Mouse (Mus musculus) liver, embryonic 16.5 days (tissue): ENCODE results near the gene Mst1r. TPM values are rescaled to one million over a fixed set of nuclear protein-coding genes. Genes with fewer than 3 reads are reported as not detected.
A peak's percentile ranks its signal among the peaks of the same experiment; 100 is the strongest.

Experiments used
- ATAC-seq: fragments of 200-750 bp; cut with Nextera tagmentation; 2 replicates; pipeline ENCODE4 v1.8.0; 2017; ENCODE audit warnings: low read depth, mild to moderate bottlenecking, moderate number of reproducible peaks, moderate library complexity
- H3K27ac ChIP-seq: fragments of 300-500 bp; sonication (generic); 2 replicates; pipeline ENCODE4 v1.5.1; 2014; ENCODE audit warnings: mild to moderate bottlenecking, low read length
- H3K27me3 ChIP-seq: fragments of 300-500 bp; sonication (generic); 2 replicates; pipeline ENCODE4 v1.6.1; 2014; ENCODE audit warnings: low read depth, low read length, mixed read lengths; ENCODE audit not compliant: control insufficient read depth, insufficient read depth
- H3K36me3 ChIP-seq: fragments of 300-500 bp; sonication (generic); 2 replicates; pipeline ENCODE4 v1.6.1; 2014; ENCODE audit warnings: mild to moderate bottlenecking; ENCODE audit not compliant: control insufficient read depth, insufficient read depth
- H3K4me1 ChIP-seq: fragments of 300-500 bp; sonication (generic); 2 replicates; pipeline ENCODE4 v1.6.1; 2014; ENCODE audit warnings: low read depth, low read length, mixed read lengths; ENCODE audit not compliant: control insufficient read depth
- H3K4me2 ChIP-seq: fragments of 300-500 bp; sonication (generic); 2 replicates; pipeline ENCODE4 v1.6.1; 2014; ENCODE audit warnings: low read depth, low read length, mixed read lengths
- H3K4me3 ChIP-seq: fragments of 300-500 bp; sonication (generic); 2 replicates; pipeline ENCODE4 v1.5.1; 2014; ENCODE audit warnings: low read depth, mild to moderate bottlenecking, low read length
- H3K9ac ChIP-seq: fragments of 300-500 bp; sonication (generic); 2 replicates; pipeline ENCODE4 v1.6.1; 2014; ENCODE audit warnings: low read depth, low read length
- H3K9me3 ChIP-seq: fragments of 300-500 bp; sonication (generic); replicated peaks from 2 replicates; pipeline ENCODE4 v1.6.1; 2016; ENCODE audit warnings: low read length; ENCODE audit not compliant: control insufficient read depth
- WGBS: fragments of 180-500 bp; shearing (Covaris S2); extraction: QIAGEN DNeasy Blood & Tissue Kit; methylation state at CpG from one replicate; pipeline ENCODE4 v1.1.7; 2014; ENCODE audit not compliant: insufficient replicate concordance; 5-methylcytosine and 5-hydroxymethylcytosine counted together
- polyA plus RNA-seq: library from polyadenylated mRNA; unstranded; fragments of >200 nt; fragmentation: Nextera tagmentation; extraction: Ambion mirVana; gene quantifications from 2 replicates; pipeline ENCODE4 v1.2.1, GENCODE M21; 2015

Gene Mst1r
- polyA plus RNA-seq, 1 experiment from 2014 or later: 2.8 TPM

- 0 out of 2 replicates have a peak, but pooled peaks have one; percentile 27 for ATAC-seq
- no peak overlapping the region for H3K27ac ChIP-seq
Observed at GRCm38 (mm10) chr9:107923021-107923420, 16.3 kb downstream of the Mst1r start.

GRCm38 (mm10) chr9:107923956-107924355 lies 17.3 kb downstream of the Mst1r start:
- WGBS: 18% methylated on average over 6 of the region's 6 CpGs
- ATAC-seq: peak; percentile 54; the same call in 1 of the 2 replicates
- no peak overlapping the region for H3K4me2 ChIP-seq
- no peaks in the 10 kb centered on the region for H3K9me3 ChIP-seq
- H3K36me3 ChIP-seq: no peaks in the 10 kb centered on the region
- peaks cover 2% of the 10 kb centered on the region; the same call in 1 of the 2 replicates for H3K4me1 ChIP-seq
- H3K27me3 ChIP-seq: no peaks in the 10 kb centered on the region
- H3K27ac ChIP-seq: no peak overlapping the region
- H3K4me3 ChIP-seq: no peak overlapping the region
- H3K9ac ChIP-seq: no peak overlapping the region

More at GRCm38 (mm10) chr9:107923021-107923420, 16.3 kb downstream of the Mst1r start:
- H3K27me3 ChIP-seq: no peaks in the 10 kb centered on the region
- H3K9me3 ChIP-seq: no peaks in the 10 kb centered on the region
- WGBS: 22% methylated on average over 7 of the region's 7 CpGs
- no peak overlapping the region for H3K4me3 ChIP-seq
- no peaks in the 10 kb centered on the region for H3K36me3 ChIP-seq
- H3K4me2 ChIP-seq: no peak overlapping the region
- H3K4me1 ChIP-seq: peaks cover 2% of the 10 kb centered on the region; the same call in 1 of the 2 replicates
- no peak overlapping the region for H3K9ac ChIP-seq

- WGBS: 32% methylated on average over 3 of the region's 3 CpGs
- H3K9ac ChIP-seq: no peak overlapping the region
- no peak for ATAC-seq
- H3K36me3 ChIP-seq: no peaks in the 10 kb centered on the region
- peaks cover 2% of the 10 kb centered on the region; the same call in 1 of the 2 replicates for H3K4me1 ChIP-seq
- no peaks in the 10 kb centered on the region for H3K9me3 ChIP-seq
- H3K27ac ChIP-seq: no peak overlapping the region
- H3K27me3 ChIP-seq: no peaks in the 10 kb centered on the region
- no peak overlapping the region for H3K4me2 ChIP-seq
- H3K4me3 ChIP-seq: no peak overlapping the region
Observed at GRCm38 (mm10) chr9:107925251-107925650, 18.6 kb downstream of the Mst1r start.

- 37% methylated on average over 9 of the region's 9 CpGs for whole genome bisulfite sequencing
Observed at GRCm38 (mm10) chr9:107926920-107927420, 20.3 kb downstream of the Mst1r start.

GRCm38 (mm10) chr9:107927749-107928148 lies 21.1 kb downstream of the Mst1r start:
- ATAC-seq: no peak
- Histone ChIP-seq H3K27ac (no peak overlapping the region), H3K4me1 (peaks cover 2% of the 10 kb centered on the region; the same call in 1 of the 2 replicates), H3K36me3 (no peaks in the 10 kb centered on the region), H3K9me3 (no peaks in the 10 kb centered on the region), H3K27me3 (no peaks in the 10 kb centered on the region), H3K9ac (no peak overlapping the region), H3K4me2 (no peak overlapping the region), H3K4me3 (no peak overlapping the region)
- WGBS: 77% methylated on average over 5 of the region's 5 CpGs

More at GRCm38 (mm10) chr9:107926920-107927420, 20.3 kb downstream of the Mst1r start:
- Histone ChIP-seq H3K9ac (no peak overlapping the region), H3K4me3 (no peak overlapping the region), H3K4me1 (peaks cover 2% of the 10 kb centered on the region; the same call in 1 of the 2 replicates), H3K4me2 (no peak overlapping the region), H3K27ac (no peak overlapping the region), H3K9me3 (no peaks in the 10 kb centered on the region), H3K36me3 (no peaks in the 10 kb centered on the region), H3K27me3 (no peaks in the 10 kb centered on the region)
- ATAC-seq: no peak

GRCm38 (mm10) chr9:107928169-107928568 lies 21.5 kb downstream of the Mst1r start, which contains the start of gene Actl11:
Gene Actl11 (plus strand): TSS chr9:107928469.
- WGBS: 72% methylated on average over 3 of the region's 3 CpGs
- ATAC-seq: no peak
- H3K9ac ChIP-seq: no peak within 1 kb of the TSS
- H3K9me3 ChIP-seq: no peaks in the 10 kb centered on the region
- no peaks in the 10 kb centered on the region for H3K36me3 ChIP-seq
- peaks cover 2% of the 10 kb centered on the region; the same call in 1 of the 2 replicates for H3K4me1 ChIP-seq
- no peak within 1 kb of the TSS for H3K27ac ChIP-seq
- H3K27me3 ChIP-seq: no peaks in the 10 kb centered on the region
- H3K4me2 ChIP-seq: no peak within 1 kb of the TSS
- no peak within 1 kb of the TSS for H3K4me3 ChIP-seq

GRCm38 (mm10) chr9:107932221-107932620 lies 25.5 kb downstream of the Mst1r start:
- 64% methylated on average over 4 of the region's 4 CpGs for WGBS
- H3K9ac ChIP-seq: no peak overlapping the region
- H3K27me3 ChIP-seq: peaks cover 32% of the 10 kb centered on the region
- H3K4me3 ChIP-seq: no peak overlapping the region
- peaks cover 5% of the 10 kb centered on the region for H3K4me1 ChIP-seq
- no peak overlapping the region for H3K27ac ChIP-seq
- no peak overlapping the region for H3K4me2 ChIP-seq
- H3K36me3 ChIP-seq: no peaks in the 10 kb centered on the region
- ATAC-seq: no peak
- no peaks in the 10 kb centered on the region for H3K9me3 ChIP-seq

GRCm38 (mm10) chr9:107934146-107934545 lies 27.5 kb downstream of the Mst1r start:
- no peaks in the 10 kb centered on the region for H3K9me3 ChIP-seq
- peaks cover 39% of the 10 kb centered on the region for H3K27me3 ChIP-seq
- peaks cover 5% of the 10 kb centered on the region for H3K4me1 ChIP-seq
- no peak overlapping the region for H3K4me2 ChIP-seq
- no peak overlapping the region for H3K9ac ChIP-seq
- no peaks in the 10 kb centered on the region for H3K36me3 ChIP-seq
- 63% methylated on average over 11 of the region's 11 CpGs for WGBS
- H3K27ac ChIP-seq: no peak overlapping the region
- no peak overlapping the region for H3K4me3 ChIP-seq
- ATAC-seq: no peak

GRCm38 (mm10) chr9:107935374-107935773 lies 28.7 kb downstream of the Mst1r start, which contains the start of gene Camkv:
Gene Camkv (plus strand): TSS chr9:107935674.
- Histone ChIP-seq H3K9ac (no peak within 1 kb of the TSS), H3K4me2 (peak within 1 kb of the TSS; percentile 51), H3K27me3 (peaks cover 44% of the 10 kb centered on the region), H3K36me3 (no peaks in the 10 kb centered on the region), H3K27ac (no peak within 1 kb of the TSS), H3K4me3 (peak within 1 kb of the TSS; percentile 34), H3K9me3 (no peaks in the 10 kb centered on the region), H3K4me1 (peaks cover 5% of the 10 kb centered on the region)
- no peak for ATAC-seq
- WGBS: 29% methylated on average over 3 of the region's 3 CpGs
